Comparison of ENCODE assay signal across 16 mouse cellular contexts in the genomic region with DNA sequence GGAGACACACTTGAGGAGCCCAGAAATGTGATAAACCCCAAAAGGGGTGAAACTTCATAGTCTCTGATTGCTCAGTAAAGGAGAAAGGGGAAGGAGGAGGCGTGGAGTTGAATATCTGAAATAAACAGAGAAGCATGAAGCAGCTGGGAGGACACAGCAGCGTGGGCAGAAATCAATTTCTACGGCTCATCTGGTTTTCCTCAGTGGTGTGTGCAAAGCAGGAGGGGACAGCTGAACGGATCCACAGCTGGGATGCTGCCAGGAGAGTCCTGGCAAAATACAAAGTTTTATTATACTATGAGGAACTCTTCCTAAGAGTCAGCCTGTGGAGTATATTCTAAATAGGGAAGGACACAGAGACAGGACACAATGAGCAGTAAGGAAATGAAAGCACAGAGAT. TPM values are rescaled to one million over a fixed set of nuclear protein-coding genes. Genes with fewer than 3 reads are reported as not detected.
DNase-seq lines count a peak whose midpoint lies in the region; ATAC-seq and TF ChIP-seq lines count a peak whose summit lies in the region.
"Had no signal": no experiment of that assay in that cellular context is flagged by ENCODE, and none has a peak within 500 bp of the region (broad histone marks: within the 10 kb centered on the region; RNA-seq: fewer than 3 reads in every experiment).

No protein-coding gene starts in this region.

- no peak overlapping the region for H3K9ac ChIP-seq in stomach, embryonic 15.5 days
- H3K9ac ChIP-seq: hindbrain, embryonic 12.5 days; liver, embryonic 13.5 days had no signal

- intact Hi-C loops in gastrocnemius, postnatal 14 days (cut with DNase I; ENCODE audit: low total_unique reads) = no loop called here
- intact Hi-C loops in gastrocnemius, postnatal 36 days (cut with DNase I) = no loop called here
- intact Hi-C loops in left cerebral cortex, postnatal 4 days (cut with DNase I) = no loop called here

- no peak overlapping the region for H3K4me3 ChIP-seq in layer of hippocampus, adult 2 months
- no peak overlapping the region for H3K4me3 ChIP-seq in stomach, embryonic 15.5 days (replicated peaks)
- H3K4me3 ChIP-seq: hindbrain, embryonic 12.5 days; liver, embryonic 13.5 days had no signal

- no peak overlapping the region for H3K4me2 ChIP-seq in stomach, embryonic 15.5 days
- H3K4me2 ChIP-seq: hindbrain, embryonic 12.5 days; liver, embryonic 13.5 days; midbrain, embryonic 11.5 days had no signal

- peak; percentile 37 for DNase-seq in gastrocnemius, postnatal 14 days
- no peak for DNase-seq in gastrocnemius, postnatal 36 days
- DNase-seq in left cerebral cortex, postnatal 4 days = peak; percentile 14
- no peak for DNase-seq in left cerebral cortex, adult 8-10 months (ENCODE audit: low spot score in 2 of 2)
- DNase-seq in layer of hippocampus, adult 2 months (ENCODE audit: low spot score in 2 of 2) = peak; percentile 56 to 66
- DNase-seq in embryo, embryonic 10 days (ENCODE audit: low spot score) = no peak
- DNase-seq in cerebellum, postnatal 36 days = no peak
- DNase-seq: B cell, adult 2 months; cerebellum, postnatal 25 days; liver, embryonic 13.5 days; lung, postnatal 14 days had no signal

- no peaks in the 10 kb centered on the region for H3K4me1 ChIP-seq in stomach, embryonic 15.5 days
- H3K4me1 ChIP-seq: hindbrain, embryonic 12.5 days; liver, embryonic 13.5 days had no signal

- H3K27ac ChIP-seq in layer of hippocampus, adult 2 months = peak overlapping the region; percentile 49; the same call in 1 of the 2 replicates
- peak overlapping the region; percentile 18; the same call in 1 of the 2 replicates for H3K27ac ChIP-seq in stomach, embryonic 15.5 days
- H3K27ac ChIP-seq: hindbrain, embryonic 12.5 days; liver, embryonic 13.5 days had no signal

- no peaks in the 10 kb centered on the region for H3K27me3 ChIP-seq in stomach, embryonic 15.5 days (replicated peaks)
- H3K27me3 ChIP-seq: hindbrain, embryonic 12.5 days; liver, embryonic 13.5 days had no signal

- ATAC-seq in stomach, embryonic 15.5 days (ENCODE audit: insufficient read depth, low FRiP score, low read depth) = peak; percentile 63; the same call in 1 of the 2 replicates
- ATAC-seq: forebrain, embryonic 14.5 days had no signal

- no peaks in the 10 kb centered on the region for H3K9me3 ChIP-seq in stomach, embryonic 15.5 days
- H3K9me3 ChIP-seq: G1E; hindbrain, embryonic 12.5 days; liver, embryonic 13.5 days had no signal

- 45% methylated on average over 4 of the region's 4 CpGs for WGBS in stomach, embryonic 15.5 days

- TF ChIP-seq CTCF in layer of hippocampus, adult 2 months (conservative IDR thresholded peaks at IDR 0.05) = no peak

- peaks cover 20% of the 10 kb centered on the region; the same call in 1 of the 2 replicates for H3K36me3 ChIP-seq in stomach, embryonic 15.5 days

RNA-seq across cellular contexts. Expression of a gene that starts 30.5 kb away (rescaled TPM):
- total RNA-seq in gastrocnemius, postnatal 14 days (2021) = 10 to 100 TPM; 27.0 to 31.6 TPM
- total RNA-seq in gastrocnemius, postnatal 36 days (2021) = 10 to 100 TPM; 20.5 to 21.6 TPM
- 100 to 1,000 TPM; 237 to 255 TPM for total RNA-seq in left cerebral cortex, postnatal 4 days (2021)
- 100 to 1,000 TPM; 461 to 516 (median 474) TPM for total RNA-seq in left cerebral cortex, adult 8-10 months (2022)
- 100 to 1,000 TPM; 535 to 581 TPM for total RNA-seq in layer of hippocampus, adult 2 months (2021)
- polyA plus RNA-seq in stomach, embryonic 15.5 days (2015; fragmentation: Nextera tagmentation; extraction: Ambion mirVana) = 49.4 and 51.8 TPM in 2 replicates

RNA-seq across cellular contexts. Expression of a gene that starts 30.6 kb away (rescaled TPM):
- total RNA-seq in gastrocnemius, postnatal 14 days (2021) = 100 to 1,000 TPM; 175 to 187 TPM
- total RNA-seq in gastrocnemius, postnatal 36 days (2021) = 100 to 1,000 TPM; 161 to 167 TPM
- total RNA-seq in left cerebral cortex, postnatal 4 days (2021) = 10 to 100 TPM; 56.0 to 60.5 TPM
- total RNA-seq in left cerebral cortex, adult 8-10 months (2022) = 10 to 100 TPM; 58.8 to 67.1 (median 62.9) TPM
- 10 to 100 TPM; 59.2 to 61.1 TPM for total RNA-seq in layer of hippocampus, adult 2 months (2021)
- 110 and 112 TPM in 2 replicates for polyA plus RNA-seq in stomach, embryonic 15.5 days (2015; fragmentation: Nextera tagmentation; extraction: Ambion mirVana)

RNA-seq across cellular contexts. Expression of a gene that starts 45.9 kb away (rescaled TPM):
- total RNA-seq in gastrocnemius, postnatal 14 days (2021) = 1 to 10 TPM in 1 of 2 experiments, under 1 TPM in 1; 0.68 to 1.1 TPM
- total RNA-seq in gastrocnemius, postnatal 36 days (2021) = under 1 TPM; 0.20 to 0.38 TPM
- 1 to 10 TPM; 2.9 to 4.9 TPM for total RNA-seq in left cerebral cortex, postnatal 4 days (2021)
- total RNA-seq in left cerebral cortex, adult 8-10 months (2022) = 1 to 10 TPM; 1.3 to 2.2 (median 1.6) TPM
- total RNA-seq in layer of hippocampus, adult 2 months (2021) = 1 to 10 TPM; 4.6 to 5.1 TPM
- 6.6 and 7.1 TPM in 2 replicates for polyA plus RNA-seq in stomach, embryonic 15.5 days (2015; fragmentation: Nextera tagmentation; extraction: Ambion mirVana)

Comparison
In these comparisons a context has a peak if more than half of its experiments do, and no peak if none do; other contexts are left out.
1. DNase-seq: peak in gastrocnemius, postnatal 14 days (single experiment), left cerebral cortex, postnatal 4 days (single experiment) and layer of hippocampus, adult 2 months (2 of 2); none in gastrocnemius, postnatal 36 days (0 of 2), left cerebral cortex, adult 8-10 months (0 of 2), embryo, embryonic 10 days (single experiment) and cerebellum, postnatal 36 days (0 of 2).
2. RNA of a gene that starts 30.5 kb away (total RNA-seq): 535 to 581 TPM in layer of hippocampus, adult 2 months, 461 to 516 TPM in left cerebral cortex, adult 8-10 months and 237 to 255 TPM in left cerebral cortex, postnatal 4 days; 27.0 to 31.6 TPM in gastrocnemius, postnatal 14 days and 20.5 to 21.6 TPM in gastrocnemius, postnatal 36 days; every median in the first group is over 4 times any median in the second.